Mouse (Mus musculus) common myeloid progenitor, adult 5-6 weeks (primary cell): Measurements from ENCODE around the gene Ccp110. TPM values are rescaled to one million over a fixed set of nuclear protein-coding genes. Genes with fewer than 3 reads are reported as not detected.

Experiments
- ATAC-seq: replicated peaks from 2 replicates; pipeline ENCODE4 v1.8.0; 2016; ENCODE audit warnings: low read depth, mild to moderate bottlenecking, moderate TSS enrichment, inconsistent platforms; ENCODE audit not compliant: poor library complexity, severe bottlenecking
- total RNA-seq: library from RNA; stranded (forward); fragments of 200-1000, 187-1606 nt; gene quantifications from 2 replicates; pipeline ENCODE4 v1.2.3, GENCODE M21; 2017

Ccp110 gene
- total RNA-seq, 1 experiment from 2014 or later, result 33.1 TPM

DNA sequence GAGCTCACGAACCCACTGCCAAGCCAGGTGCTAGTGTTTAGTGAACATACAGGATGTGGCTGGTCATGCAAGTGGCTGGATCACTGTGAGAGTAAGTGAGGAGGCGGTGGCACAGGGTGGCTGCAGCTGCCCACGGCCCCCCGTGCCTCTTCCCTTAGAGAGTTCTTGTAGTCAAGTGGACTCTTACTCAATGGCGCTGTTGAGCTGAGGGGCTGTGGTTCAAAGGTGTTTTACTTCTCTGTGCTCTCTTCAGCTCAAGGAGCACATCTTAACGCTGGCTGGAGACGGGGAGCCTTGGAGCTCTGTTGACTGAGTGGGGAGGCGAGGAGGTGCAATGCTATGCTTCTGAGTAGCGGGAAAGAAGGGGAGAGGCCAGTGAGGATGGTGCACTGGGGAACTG, 11.6 kb downstream of the Ccp110 start:
- ATAC-seq, result no peak

DNA sequence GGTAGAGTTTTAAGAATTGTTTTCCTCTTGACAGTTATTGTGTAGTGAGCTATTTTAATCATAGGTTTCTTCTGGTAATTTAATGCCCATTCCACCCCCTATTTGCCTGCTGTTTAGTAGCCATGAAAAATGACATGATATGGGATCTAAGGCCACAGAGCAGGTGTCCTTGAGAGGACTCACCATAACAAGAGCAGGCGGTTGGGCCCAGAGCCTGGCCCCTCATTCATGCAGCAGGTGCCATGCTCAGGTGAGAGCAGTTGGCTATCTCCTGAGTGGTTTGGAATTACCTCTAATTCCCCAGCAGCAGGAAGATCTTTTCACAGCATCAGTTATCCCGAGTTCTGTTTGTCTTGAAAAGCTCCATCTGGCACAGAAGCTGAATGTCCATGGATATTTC, 13.1 kb downstream of the Ccp110 start:
- ATAC-seq, result no peak

DNA sequence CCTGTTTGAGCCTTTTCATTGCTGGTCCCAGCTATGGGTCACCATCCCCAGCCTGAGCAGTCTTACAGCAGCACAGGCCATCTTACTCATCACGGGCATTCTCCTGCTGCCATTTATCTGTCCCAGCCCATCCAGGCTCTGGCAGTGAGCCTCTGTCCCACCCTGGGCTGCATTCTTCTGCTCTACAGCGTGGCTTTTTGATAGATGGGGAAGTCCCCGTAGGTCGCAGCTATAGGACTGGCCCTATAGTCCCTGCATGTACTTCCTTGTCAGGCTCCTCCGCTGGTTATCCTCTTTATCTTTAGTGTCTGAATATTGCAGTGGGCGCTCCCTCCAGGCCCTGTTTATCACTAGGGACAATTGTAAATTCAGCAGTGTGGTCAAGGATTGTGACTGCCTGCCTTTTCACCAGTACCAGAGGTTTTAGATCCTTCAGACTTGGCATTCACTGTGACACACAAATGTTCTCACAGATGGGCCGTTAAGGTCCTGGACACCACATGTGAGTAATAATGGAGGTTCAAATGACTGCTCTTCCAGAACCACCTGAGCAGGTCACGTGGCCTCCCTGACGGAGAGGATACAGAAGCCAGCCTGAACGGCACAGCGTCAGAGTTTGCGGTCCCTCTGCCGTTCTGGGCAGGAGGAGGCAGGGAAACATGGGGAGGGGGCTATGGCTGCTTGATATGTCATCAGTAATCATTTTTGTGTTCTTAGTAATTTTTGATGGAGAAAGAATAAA, 16.7 kb downstream of the Ccp110 start:
- no peak for ATAC-seq

DNA sequence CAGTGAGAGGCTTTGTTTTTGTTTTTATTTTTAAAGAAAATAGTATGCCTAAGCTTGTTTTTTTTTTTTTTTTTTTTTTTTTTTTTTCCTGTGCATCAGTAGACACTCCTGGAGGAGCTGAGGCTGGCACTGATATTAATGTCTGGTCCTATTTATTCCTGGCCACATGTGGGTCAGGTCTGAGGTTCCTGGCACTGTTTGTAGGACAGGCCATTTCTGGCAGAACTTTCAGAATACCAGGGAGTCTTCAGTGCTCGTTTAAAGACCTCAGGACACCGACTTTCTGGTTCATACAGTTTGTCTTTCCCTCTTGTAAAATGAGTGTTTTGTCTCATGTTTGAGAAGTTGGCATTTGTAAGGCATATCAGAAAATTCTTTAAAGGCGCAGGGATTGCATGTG, 19.4 kb downstream of the Ccp110 start:
- ATAC-seq, result no peak

DNA sequence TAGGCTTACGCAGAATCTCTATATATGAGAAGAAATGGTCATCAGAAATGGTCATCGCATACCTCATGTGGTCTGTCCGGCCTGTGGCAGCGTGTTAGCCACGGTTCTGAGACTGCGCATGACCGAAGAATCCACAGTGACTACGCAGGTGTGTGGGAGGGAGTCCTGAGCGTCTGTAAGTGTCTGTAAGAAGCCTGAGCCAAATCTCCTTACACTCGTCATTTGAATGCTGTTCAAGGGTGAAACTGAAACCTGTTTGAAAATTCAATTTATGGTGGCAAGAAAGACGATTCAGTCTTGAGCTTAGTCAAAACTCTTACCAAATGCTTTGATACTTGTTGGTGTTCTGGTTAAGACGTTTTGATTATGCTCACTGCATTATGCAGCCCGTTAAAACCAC, 20.9 kb downstream of the Ccp110 start:
- ATAC-seq, result no peak

DNA sequence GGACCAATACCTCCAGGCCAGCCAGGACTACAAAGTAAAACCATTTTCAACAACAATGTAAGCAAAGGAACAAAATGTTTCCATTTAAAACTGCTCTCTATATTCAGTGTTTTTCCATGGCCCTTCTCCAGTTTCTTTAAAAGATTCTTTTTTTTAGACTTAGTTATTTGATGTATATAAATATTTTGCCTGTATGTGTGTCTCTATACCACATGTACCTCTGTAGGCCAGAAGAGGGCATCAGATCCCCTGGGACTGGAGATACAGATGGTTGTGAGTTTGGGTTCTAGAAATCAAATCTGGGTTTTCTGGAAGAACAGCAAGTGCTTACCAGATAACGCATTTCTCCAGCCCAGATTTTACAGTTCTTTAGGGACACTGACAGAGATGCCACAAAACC, 26.4 kb downstream of the Ccp110 start:
- ATAC-seq, result no peak

DNA sequence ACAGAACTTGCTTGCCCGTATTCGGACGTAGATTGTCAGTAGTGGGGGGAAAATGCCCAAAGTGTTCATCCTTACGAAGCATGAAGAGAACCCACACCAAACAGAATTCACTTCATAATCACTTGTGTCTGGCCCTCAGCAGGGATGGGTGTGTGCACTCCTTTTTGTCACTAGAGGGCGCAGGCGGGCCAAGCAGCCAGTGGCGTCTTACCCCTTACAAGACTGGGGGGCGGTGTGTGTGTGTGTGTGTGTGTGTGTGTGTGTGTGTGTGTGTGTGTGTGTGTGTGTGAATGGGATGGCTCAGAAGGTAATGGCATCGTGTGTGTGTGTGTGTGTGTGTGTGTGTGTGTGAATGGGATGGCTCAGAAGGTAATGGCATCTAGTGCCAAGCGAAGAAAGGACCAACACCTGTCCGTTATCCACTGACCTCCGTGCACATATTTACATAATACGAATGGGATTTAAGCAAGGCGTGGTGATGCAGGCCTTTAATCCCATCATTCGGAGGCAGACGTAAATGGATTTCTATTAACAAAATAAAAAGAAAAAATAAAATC, 27.7 kb downstream of the Ccp110 start, which contains the start of gene Vps35l:
Gene Vps35l (plus strand): TSS at position 252 of the 557 bp plus-strand sequence.
- ATAC-seq, result peak; percentile 82

DNA sequence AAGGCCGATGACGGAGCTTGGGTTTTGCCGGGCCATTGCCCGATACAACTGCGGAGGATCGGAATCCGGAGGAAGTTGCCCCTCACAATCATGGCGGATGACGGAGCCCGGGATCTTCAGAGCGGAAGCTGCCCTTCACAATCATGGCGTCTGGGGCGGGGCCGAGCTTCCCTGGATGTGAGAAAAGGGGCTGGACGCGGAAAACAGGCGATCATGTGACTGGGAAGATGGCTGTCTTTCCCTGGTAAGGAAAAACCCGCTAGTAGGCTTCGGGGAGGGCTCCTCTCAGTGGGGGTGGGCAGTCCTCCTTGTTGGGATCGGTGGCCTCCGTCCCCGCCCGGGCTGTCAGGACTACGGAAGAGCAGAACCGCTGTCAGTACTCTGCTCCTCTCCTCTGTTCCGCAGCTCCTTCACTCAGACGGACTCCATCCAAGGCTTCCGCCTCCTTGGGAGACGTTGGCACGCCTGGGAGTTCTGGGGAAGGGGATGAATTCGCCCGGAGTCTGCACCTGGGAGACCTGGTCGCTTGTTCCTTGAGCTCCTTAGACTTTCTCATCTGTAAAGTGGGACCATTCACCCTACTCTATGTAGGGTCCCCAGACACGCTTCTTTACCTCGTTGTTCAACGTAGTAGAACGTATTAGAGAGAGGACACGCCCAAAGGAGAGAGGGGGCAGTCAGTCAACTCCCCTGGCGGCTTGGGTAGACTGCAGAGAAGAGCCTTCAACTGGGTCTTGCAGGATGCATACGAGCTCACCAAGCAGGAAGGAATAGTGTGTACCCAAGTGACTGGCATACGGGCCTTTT, 28.4 kb downstream of the Ccp110 start:
- peak; percentile 97 for ATAC-seq

DNA sequence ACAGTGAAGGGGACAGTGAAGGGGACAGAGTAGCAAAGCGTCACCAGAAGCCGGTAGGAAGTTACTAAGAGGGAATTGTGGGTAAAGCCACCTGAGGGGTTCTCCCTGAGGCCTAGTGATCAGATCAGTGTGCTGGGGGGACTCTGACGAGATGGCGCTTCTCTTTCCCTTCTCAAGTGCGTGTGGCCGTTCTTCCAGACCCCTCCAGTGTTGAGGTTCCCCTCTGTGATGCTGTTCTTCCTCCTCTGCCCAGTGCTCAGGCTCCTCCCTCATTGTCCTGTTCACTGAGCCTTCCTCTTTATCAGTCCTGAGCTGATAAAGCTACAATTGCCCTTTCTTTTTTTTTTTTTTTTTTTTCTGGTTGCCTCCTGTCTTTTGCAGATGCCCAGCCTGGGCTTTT, 29.9 kb downstream of the Ccp110 start:
- no peak for ATAC-seq

DNA sequence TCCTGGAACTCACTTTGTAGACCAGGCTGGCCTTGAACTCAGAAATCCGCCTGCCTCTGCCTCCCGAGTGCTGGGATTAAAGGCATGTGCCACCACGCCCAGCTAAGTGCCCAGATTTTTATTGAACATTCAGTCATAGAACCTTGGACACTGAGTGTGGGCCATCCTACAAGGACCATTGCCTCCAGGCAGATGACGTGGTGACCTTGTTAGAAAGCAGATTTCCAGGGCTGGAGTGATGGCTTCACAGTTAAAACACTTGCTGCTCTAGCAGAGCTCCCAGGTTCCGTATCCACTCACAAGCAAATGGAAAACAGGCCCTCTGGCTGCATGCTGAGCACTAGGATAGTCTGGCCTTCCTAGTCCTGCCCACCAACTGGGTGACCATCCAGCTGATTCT, 32.4 kb downstream of the Ccp110 start:
- ATAC-seq, result no peak

DNA sequence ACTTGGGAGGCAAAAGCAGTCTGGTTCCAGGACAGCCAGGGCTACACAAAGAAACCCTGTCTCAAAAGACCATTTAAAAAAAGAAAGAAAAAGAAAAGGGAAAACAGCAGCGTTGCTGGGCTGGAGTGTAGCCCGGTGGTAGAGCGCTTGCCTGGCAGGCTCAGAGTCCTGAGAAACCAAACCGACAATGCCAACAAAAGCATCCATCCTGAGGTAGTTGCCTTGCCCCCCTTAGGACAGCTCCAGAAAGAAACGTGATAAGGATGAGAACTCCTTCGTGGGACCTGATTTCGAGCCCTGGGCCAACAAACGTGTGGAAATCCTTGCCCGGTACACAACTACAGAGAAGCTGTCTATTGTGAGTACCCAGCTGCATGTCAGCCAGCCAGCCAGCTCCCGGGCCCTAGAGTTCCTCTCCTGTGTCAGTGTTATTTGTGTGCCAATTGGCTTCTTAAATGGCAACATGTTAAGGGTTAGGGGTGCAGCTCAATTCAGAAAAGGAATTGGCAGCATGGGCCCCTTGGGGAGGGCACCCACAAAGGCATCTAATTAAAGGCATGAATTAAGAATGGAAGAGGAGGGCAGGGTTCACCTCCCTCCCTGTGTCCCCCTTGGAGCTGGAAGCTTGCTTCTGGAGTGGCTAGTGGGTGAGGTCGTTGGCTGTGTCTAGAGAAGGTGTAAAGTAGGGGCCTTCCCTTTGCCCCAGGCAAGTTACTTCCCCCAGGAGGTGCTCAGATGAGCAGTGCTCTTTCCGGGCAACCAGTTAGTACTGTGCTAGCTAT, 35.7 kb downstream of the Ccp110 start:
- no peak for ATAC-seq

DNA sequence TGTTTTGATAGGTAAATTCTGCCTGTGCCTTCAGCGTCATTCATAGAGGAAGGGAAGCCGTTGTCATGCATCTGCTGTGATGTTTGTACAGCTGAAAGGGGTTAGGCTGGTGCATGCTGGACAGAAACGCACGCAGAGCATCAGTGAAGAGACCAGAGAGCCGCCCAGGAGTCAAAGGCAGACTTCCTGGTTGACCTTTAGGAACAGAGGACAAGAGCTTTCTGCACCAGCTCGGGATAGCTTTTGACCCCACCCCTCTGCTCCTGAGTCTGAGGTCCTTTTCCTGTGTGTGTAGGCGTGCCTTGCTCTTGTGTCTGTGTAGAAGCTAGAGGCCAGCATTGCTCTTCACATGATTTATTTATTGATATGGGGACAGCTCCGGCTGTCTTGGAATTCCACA, 37.4 kb downstream of the Ccp110 start:
- no peak for ATAC-seq

DNA sequence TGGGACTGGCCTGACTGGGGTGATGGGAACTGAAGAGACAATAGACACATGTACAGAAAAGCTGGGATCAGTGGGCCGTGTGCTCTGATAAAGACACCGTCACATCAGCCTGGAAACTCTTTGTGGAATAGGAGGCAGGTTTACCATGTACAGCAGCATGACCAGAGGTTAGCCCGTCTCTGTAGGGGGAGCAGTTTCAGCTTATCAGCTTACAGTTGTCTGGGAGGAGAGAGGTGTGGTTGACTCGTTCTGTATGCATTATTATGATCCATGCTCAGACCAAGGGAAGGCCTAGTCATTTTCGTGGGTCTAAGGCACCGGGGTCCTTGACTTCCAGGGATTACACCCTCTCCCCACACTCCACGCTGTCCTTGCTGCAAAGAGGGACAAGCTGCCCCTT, 39.3 kb downstream of the Ccp110 start:
- no peak for ATAC-seq

DNA sequence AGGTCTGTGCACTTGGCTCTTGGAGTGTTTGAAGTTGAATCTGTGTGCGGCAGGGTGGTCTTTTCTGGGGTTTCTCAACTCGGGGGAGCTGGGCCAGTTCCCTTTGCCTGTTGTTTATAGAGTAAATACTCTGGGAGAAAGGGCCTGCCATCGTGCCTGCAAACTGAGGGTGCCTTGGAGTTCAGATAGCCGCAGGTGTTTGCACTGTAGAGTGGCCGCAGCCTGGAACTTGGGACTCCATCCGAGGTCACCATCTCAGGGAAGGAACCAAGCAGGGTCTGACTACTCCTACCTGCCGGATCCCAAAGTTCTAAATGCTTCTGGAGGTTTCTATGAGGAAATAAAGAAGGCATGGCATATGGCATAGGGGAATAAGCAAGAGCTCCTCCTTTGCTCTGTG, 43.4 kb downstream of the Ccp110 start:
- ATAC-seq, result no peak

DNA sequence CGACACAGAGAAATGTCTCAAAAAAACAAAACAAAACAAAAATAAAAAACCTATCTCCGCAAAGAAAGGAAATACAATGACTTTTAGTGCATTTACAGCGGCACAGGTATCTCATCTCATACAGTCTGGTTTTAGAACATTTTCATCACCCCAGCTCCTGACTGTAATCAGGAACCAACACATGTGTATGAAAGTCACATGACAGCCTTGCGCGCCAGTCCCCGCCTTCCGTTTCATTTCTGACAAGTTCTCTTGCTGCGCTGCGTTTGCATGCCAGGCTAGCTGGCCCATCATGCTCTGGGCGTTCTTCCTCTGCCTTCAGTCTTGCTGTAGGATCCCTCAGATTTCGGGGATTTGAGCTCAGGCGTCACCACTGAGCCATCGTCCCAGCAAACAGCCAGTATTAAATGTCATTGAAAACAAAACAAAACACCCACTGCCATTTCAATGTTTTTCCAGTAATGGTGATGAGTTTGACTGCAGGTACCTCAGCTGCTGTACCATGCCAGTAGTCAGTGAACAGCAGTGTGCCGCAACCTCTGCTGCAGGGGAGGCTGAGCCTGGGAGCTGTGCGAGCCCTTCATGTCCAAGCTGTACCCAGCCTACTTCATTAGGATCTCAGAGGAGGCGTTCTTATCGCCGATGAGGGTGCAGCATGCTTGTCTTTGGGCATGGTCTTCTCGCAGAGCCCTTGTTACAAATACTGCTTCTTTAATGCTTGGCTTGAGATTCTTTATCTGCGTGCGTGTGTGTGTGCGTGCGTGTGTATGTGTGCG, 44.3 kb downstream of the Ccp110 start:
- peak; percentile 69 for ATAC-seq

DNA sequence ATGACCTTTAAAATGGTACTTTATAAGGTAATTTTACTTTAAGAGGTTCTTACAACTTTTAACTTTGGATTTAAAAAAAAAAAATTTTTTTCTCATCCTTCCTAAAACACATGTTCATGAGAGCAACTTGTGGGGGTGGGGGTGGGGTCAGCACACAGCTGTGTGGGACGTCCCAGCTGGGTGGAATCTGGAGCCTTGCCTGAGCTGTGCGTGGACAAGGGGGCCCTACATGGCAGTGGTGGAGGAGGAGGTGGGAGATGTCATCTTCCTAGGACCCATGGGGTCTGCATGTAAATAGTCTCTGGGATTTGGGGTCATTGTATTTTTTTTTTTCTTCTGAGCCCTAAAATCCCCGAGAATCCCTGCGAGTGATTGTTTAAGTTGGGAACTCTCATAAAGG, 46.0 kb downstream of the Ccp110 start:
- no peak for ATAC-seq

DNA sequence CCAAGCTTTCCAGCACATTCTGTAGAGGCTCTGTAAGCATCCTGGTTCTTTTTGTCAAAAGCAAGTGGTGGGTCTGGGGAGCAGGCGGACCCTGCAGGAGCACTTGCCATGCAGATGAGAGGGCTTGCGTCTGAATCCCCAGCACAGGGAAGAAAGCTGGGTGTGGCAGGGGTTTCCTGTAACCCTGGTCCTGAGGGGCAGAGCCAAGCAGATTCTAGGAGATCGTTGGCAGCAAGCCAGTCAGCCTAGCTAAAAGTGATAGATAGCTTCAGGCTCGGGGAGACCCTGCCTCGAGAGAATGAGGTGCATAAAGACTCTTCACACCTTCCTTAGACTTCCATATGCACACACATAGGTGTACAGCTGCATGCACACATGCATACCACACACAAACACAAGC, 47.0 kb downstream of the Ccp110 start:
- no peak for ATAC-seq

DNA sequence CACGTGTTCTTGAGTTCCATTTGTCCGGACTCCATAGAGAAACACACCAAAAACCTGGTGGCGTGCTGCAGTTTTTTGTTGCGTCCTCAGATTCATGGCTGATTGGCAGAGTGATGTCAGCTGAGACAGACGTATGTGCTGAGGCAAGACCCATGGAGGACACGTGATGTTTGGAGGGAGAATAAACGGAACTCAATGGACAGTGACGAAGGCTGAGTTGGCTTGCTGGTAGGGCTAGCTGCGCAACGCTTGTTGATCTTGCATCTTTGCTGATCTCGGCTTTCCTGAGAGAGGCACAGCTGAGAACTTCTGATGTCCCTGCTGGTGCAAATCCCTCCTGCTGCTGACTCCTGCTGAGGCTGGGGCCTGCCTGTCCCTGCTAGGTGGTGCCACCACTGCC, 51.6 kb downstream of the Ccp110 start:
- no peak for ATAC-seq

DNA sequence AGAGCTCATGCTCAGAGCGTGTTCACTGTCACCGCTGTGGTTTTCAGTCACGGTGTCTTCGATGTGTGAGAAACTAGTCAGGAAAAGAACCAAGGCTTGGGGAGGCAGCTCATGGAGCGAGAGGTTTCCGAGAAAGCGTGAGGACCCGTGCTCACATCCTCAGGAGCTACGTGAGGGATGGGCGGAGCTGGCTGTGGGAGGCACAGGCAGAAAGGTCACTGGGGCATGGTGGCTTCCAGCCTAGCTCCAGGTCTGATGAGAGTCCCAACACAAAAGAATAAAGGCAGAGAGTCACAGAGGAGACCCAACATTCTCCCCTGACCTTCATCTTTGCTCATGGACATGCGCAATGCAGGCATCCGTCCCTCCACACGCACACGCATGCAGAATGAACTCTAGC, 52.4 kb downstream of the Ccp110 start:
- no peak for ATAC-seq

DNA sequence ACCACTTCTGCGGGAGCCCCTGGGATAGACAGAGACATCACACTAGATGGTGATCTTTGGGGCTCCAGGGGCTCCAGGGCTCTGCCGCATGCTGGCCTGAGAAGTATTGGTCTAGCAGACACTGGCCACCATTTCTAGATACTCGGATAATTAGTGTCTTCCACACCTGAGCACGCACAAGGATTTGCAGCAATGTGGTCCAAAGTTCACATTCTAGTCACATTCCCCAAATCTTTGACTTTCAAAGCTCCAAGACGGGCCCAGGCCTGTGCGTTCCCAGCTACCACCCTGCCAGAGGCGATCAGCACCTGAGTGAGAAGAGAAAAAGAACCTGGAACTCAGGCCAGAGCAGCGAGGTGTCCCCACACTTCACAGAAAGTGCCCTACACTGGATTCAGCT, 53.3 kb downstream of the Ccp110 start:
- ATAC-seq, result peak; percentile 12; the same call in 1 of the 2 replicates
